Mouse (Mus musculus) erythroblast, embryonic 14.5 days (primary cell): ENCODE measurements around the gene Zfp853. TPM values are rescaled to one million over a fixed set of nuclear protein-coding genes. Genes with fewer than 3 reads are reported as not detected.

Experiments
- H3K27me3 ChIP-seq: 2 replicates; pipeline ENCODE4 v1.6.1; 2012; ENCODE audit warnings: inconsistent platforms; ENCODE audit not compliant: control insufficient read depth
- H3K36me3 ChIP-seq: 2 replicates; pipeline ENCODE4 v1.6.1; 2012; ENCODE audit warnings: mild to moderate bottlenecking, inconsistent platforms; ENCODE audit not compliant: control insufficient read depth
- H3K4me1 ChIP-seq: 2 replicates; pipeline ENCODE4 v1.6.1; 2012; ENCODE audit warnings: inconsistent platforms; ENCODE audit not compliant: control insufficient read depth
- H3K4me3 ChIP-seq: replicated peaks from 2 replicates; pipeline ENCODE3; 2012; ENCODE audit warnings: moderate library complexity, mild to moderate bottlenecking, inconsistent platforms
- H3K9me3 ChIP-seq: 2 replicates; pipeline ENCODE4 v1.6.1; 2012; ENCODE audit warnings: low read length, inconsistent platforms, mixed read lengths; ENCODE audit not compliant: control insufficient read depth
- GATA1 ChIP-seq: IDR thresholded peaks from 2 replicates; pipeline ENCODE4 v1.6.1; 2012; ENCODE audit warnings: low read length, inconsistent platforms, mixed read lengths
- TAL1 ChIP-seq: IDR thresholded peaks from 3 replicates; pipeline ENCODE4 v1.6.1; 2012; ENCODE audit warnings: low read length, inconsistent platforms, mixed read lengths
- polyA plus RNA-seq: library from polyadenylated mRNA; stranded (reverse); fragments of >175 nt; gene quantifications from 2 replicates; pipeline ENCODE4 v1.2.3, GENCODE M21; 2012

The Zfp853 gene
- polyA plus RNA-seq, 1 experiment = 0.01 TPM

GRCm38 (mm10) chr5:143279247-143279646 lies 14.2 kb downstream of the Zfp853 start:
- no peak overlapping the region for H3K4me3 ChIP-seq
- H3K4me1 ChIP-seq = no peaks in the 10 kb centered on the region
- H3K9me3 ChIP-seq = no peaks in the 10 kb centered on the region
- H3K36me3 ChIP-seq = no peaks in the 10 kb centered on the region
- H3K27me3 ChIP-seq = peaks cover 30% of the 10 kb centered on the region
- TF ChIP-seq GATA1 = no peak
- TF ChIP-seq TAL1 = no peak

GRCm38 (mm10) chr5:143275761-143276160 lies 17.7 kb downstream of the Zfp853 start:
- peaks cover 26% of the 10 kb centered on the region for H3K27me3 ChIP-seq
- no peaks in the 10 kb centered on the region; the same call in 1 of the 2 replicates for H3K4me1 ChIP-seq
- H3K9me3 ChIP-seq = no peaks in the 10 kb centered on the region
- TF ChIP-seq GATA1 = no peak
- no peak for TF ChIP-seq TAL1
- H3K36me3 ChIP-seq = no peaks in the 10 kb centered on the region
- no peak overlapping the region for H3K4me3 ChIP-seq

GRCm38 (mm10) chr5:143272540-143273330 lies 20.7 kb downstream of the Zfp853 start:
- no peaks in the 10 kb centered on the region for H3K9me3 ChIP-seq
- no peaks in the 10 kb centered on the region for H3K36me3 ChIP-seq
- H3K27me3 ChIP-seq = peaks cover 45% of the 10 kb centered on the region
- no peak for TF ChIP-seq TAL1
- no peak for TF ChIP-seq GATA1
- no peak overlapping the region for H3K4me3 ChIP-seq
- peaks cover 12% of the 10 kb centered on the region for H3K4me1 ChIP-seq

GRCm38 (mm10) chr5:143272108-143272507 lies 21.3 kb downstream of the Zfp853 start:
- H3K36me3 ChIP-seq = no peaks in the 10 kb centered on the region
- TF ChIP-seq GATA1 (no peak), TAL1 (no peak)
- H3K9me3 ChIP-seq = no peaks in the 10 kb centered on the region
- peaks cover 39% of the 10 kb centered on the region for H3K27me3 ChIP-seq
- H3K4me1 ChIP-seq = peaks cover 12% of the 10 kb centered on the region
- H3K4me3 ChIP-seq = no peak overlapping the region

GRCm38 (mm10) chr5:143271642-143272041 lies 21.8 kb downstream of the Zfp853 start:
- no peak overlapping the region for H3K4me3 ChIP-seq
- TF ChIP-seq TAL1 = no peak
- no peak for TF ChIP-seq GATA1
- H3K27me3 ChIP-seq = peaks cover 37% of the 10 kb centered on the region
- H3K9me3 ChIP-seq = no peaks in the 10 kb centered on the region
- peaks cover 12% of the 10 kb centered on the region for H3K4me1 ChIP-seq
- no peaks in the 10 kb centered on the region for H3K36me3 ChIP-seq

- Histone ChIP-seq H3K27me3 (peaks cover 31% of the 10 kb centered on the region), H3K4me1 (peaks cover 12% of the 10 kb centered on the region), H3K9me3 (no peaks in the 10 kb centered on the region), H3K36me3 (no peaks in the 10 kb centered on the region), H3K4me3 (peak overlapping the region; percentile 65)
- TF ChIP-seq TAL1 (no peak), GATA1 (no peak)
These were observed 23.3 kb downstream of the Zfp853 start for GRCm38 (mm10) chr5:143270151-143270519.

GRCm38 (mm10) chr5:143269363-143270150 lies 23.9 kb downstream of the Zfp853 start, which contains the start of gene Zfp316:
Gene Zfp316, minus strand, starts transcription at chr5:143270022.
- H3K9me3 ChIP-seq = no peaks in the 10 kb centered on the region
- H3K4me3 ChIP-seq = peak within 1 kb of the TSS; percentile 65
- peaks cover 12% of the 10 kb centered on the region for H3K4me1 ChIP-seq
- peaks cover 31% of the 10 kb centered on the region for H3K27me3 ChIP-seq
- H3K36me3 ChIP-seq = no peaks in the 10 kb centered on the region
- no peak for TF ChIP-seq GATA1
- no peak for TF ChIP-seq TAL1

- TF ChIP-seq TAL1 (no peak), GATA1 (no peak)
- H3K27me3 ChIP-seq = peaks cover 31% of the 10 kb centered on the region
- peaks cover 12% of the 10 kb centered on the region for H3K4me1 ChIP-seq
- no peaks in the 10 kb centered on the region for H3K9me3 ChIP-seq
- H3K36me3 ChIP-seq = no peaks in the 10 kb centered on the region
- peak overlapping the region; percentile 65 for H3K4me3 ChIP-seq
These were observed 24.4 kb downstream of the Zfp853 start for GRCm38 (mm10) chr5:143268985-143269362.

GRCm38 (mm10) chr5:143266794-143267193 lies 26.6 kb downstream of the Zfp853 start:
- TF ChIP-seq TAL1 (no peak), GATA1 (no peak)
- Histone ChIP-seq H3K27me3 (peaks cover 31% of the 10 kb centered on the region), H3K4me1 (peaks cover 12% of the 10 kb centered on the region), H3K36me3 (peaks cover 2% of the 10 kb centered on the region; the same call in 1 of the 2 replicates), H3K4me3 (no peak overlapping the region), H3K9me3 (no peaks in the 10 kb centered on the region)
